8 mouse cellular contexts compared by ENCODE assay signal in the genomic region with DNA sequence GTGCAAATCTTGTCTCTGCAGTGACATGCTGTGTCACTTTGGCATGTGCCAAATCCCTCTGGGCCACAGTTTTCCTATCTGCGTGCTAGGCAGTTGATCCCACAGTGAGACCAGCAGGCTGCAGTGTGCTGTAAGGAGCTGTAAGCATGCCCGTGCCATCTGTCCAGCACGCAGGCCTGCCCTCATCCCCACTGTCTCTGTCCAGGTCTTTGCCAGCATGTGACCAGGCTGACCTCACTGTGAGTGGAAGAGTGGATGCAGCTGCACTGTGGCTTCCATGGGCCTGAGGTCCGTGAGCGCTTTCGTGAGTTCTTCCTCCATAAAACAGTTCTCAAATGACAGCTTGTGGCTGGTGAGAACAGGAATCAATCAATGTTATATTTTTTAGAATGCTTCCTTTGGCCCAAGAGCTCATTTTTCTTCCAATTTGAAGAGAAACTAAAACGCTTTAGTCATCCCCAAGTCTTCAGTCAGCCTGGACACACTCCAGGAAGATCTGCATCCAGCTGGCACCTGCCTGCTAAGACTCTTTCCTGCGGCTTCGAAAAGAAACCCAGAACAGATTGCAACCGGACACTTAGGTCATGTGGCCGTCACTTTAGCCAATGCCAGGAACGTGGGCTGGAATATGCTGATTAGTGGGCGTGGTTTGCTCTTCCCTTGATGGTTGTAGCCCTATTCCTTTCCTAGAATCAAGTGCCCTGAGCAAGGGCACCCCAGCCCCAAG. TPM values are rescaled to one million over a fixed set of nuclear protein-coding genes. Genes with fewer than 3 reads are reported as not detected.
A peak's percentile ranks its signal among the peaks of the same experiment; 100 is the strongest.
DNase-seq lines count a peak whose midpoint lies in the region; ATAC-seq and TF ChIP-seq lines count a peak whose summit lies in the region.

No protein-coding gene starts in this region.

- H3K9ac ChIP-seq in forebrain, embryonic 11.5 days (ENCODE audit: low read length): peak overlapping the region; percentile 23; the same call in 1 of the 2 replicates
- peak overlapping the region; percentile 54 for H3K9ac ChIP-seq in heart, embryonic 13.5 days
- H3K9ac ChIP-seq in kidney, embryonic 16.5 days (replicated peaks; ENCODE audit: low read length): no peak overlapping the region
- H3K9ac ChIP-seq in limb, embryonic 15.5 days: no peak overlapping the region

- 0 out of 2 replicates have a peak overlapping the region, but pooled peaks have one; percentile 26 for H3K4me2 ChIP-seq in forebrain, embryonic 11.5 days (ENCODE audit: low read depth, low read length, severe bottlenecking)
- peak overlapping the region; percentile 64 for H3K4me2 ChIP-seq in heart, embryonic 13.5 days
- H3K4me2 ChIP-seq in kidney, embryonic 16.5 days (replicated peaks; ENCODE audit: low read depth, low read length): peak overlapping the region; percentile 42
- peak overlapping the region; percentile 34 for H3K4me2 ChIP-seq in limb, embryonic 15.5 days
- peak overlapping the region; percentile 75 for H3K4me2 ChIP-seq in myocyte (ENCODE audit: low read depth)

- 12% methylated on average over 13 of the region's 13 CpGs for WGBS in forebrain, embryonic 11.5 days
- WGBS in heart, embryonic 13.5 days: 15% methylated on average over 13 of the region's 13 CpGs
- 8% methylated on average over 13 of the region's 13 CpGs for WGBS in kidney, embryonic 16.5 days
- 10% methylated on average over 13 of the region's 13 CpGs for WGBS in limb, embryonic 15.5 days

- H3K79me2 ChIP-seq in C2C12 (ENCODE audit: control insufficient read depth, insufficient read depth) (no peaks in the 10 kb centered on the region), myocyte (ENCODE audit: control insufficient read depth, insufficient read depth) (no peaks in the 10 kb centered on the region)

- no peak overlapping the region for H3ac ChIP-seq in C2C12 (ENCODE audit: control insufficient read depth, insufficient read length, low read depth)
- no peak overlapping the region for H3ac ChIP-seq in myocyte (ENCODE audit: control insufficient read depth, insufficient read length)

- no peaks in the 10 kb centered on the region for H3K79me3 ChIP-seq in C2C12 (ENCODE audit: low read depth)

- H3K27ac ChIP-seq in forebrain, embryonic 11.5 days (ENCODE audit: low read depth, low read length): no peak overlapping the region
- H3K27ac ChIP-seq in heart, embryonic 13.5 days (replicated peaks): peak overlapping the region; percentile 48; the same call in 1 of the 2 replicates
- peak overlapping the region; percentile 72; the same call in 1 of the 2 replicates for H3K27ac ChIP-seq in kidney, embryonic 16.5 days (ENCODE audit: low read length)
- peak overlapping the region; percentile 68 for H3K27ac ChIP-seq in limb, embryonic 15.5 days

- DNase-seq in c-Kit-positive CD71-positive TER-119-negative erythroid progenitor cells, embryonic 14.5 days (ENCODE audit: low read depth): peak; percentile 6
- peak; percentile 78 for DNase-seq in forebrain, embryonic 11.5 days (ENCODE audit: low spot score)
- peak; percentile 58 to 81 for DNase-seq in urinary bladder, postnatal 36 days (ENCODE audit: low spot score in 2 of 2)

- peak; percentile 92 for ATAC-seq in forebrain, embryonic 11.5 days (replicated peaks; ENCODE audit: low FRiP score)
- peak; percentile 82 for ATAC-seq in heart, embryonic 13.5 days (ENCODE audit: extremely low read depth, insufficient number of reproducible peaks, low FRiP score, low TSS enrichment)
- ATAC-seq in kidney, embryonic 16.5 days (ENCODE audit: low FRiP score, low TSS enrichment): peak; percentile 90
- peak; percentile 84 for ATAC-seq in limb, embryonic 15.5 days (ENCODE audit: insufficient number of reproducible peaks, low FRiP score, low TSS enrichment, low read depth)

- H3K4me3 ChIP-seq in C2C12 (ENCODE audit: insufficient read depth, poor library complexity, severe bottlenecking): no peak overlapping the region
- no peak overlapping the region for H3K4me3 ChIP-seq in forebrain, embryonic 11.5 days (ENCODE audit: low read depth, low read length)
- peak overlapping the region; percentile 40 for H3K4me3 ChIP-seq in heart, embryonic 13.5 days
- peak overlapping the region; percentile 31 for H3K4me3 ChIP-seq in kidney, embryonic 16.5 days (ENCODE audit: low read length)
- peak overlapping the region; percentile 25 for H3K4me3 ChIP-seq in limb, embryonic 15.5 days
- no peak overlapping the region for H3K4me3 ChIP-seq in myocyte

- no peak for TF ChIP-seq POLR2A in myocyte (IDR thresholded peaks at IDR 0.05; ENCODE audit: insufficient read length, low read depth)

- no peaks in the 10 kb centered on the region for H3K9me3 ChIP-seq in forebrain, embryonic 11.5 days (ENCODE audit: control insufficient read depth, low read length)
- H3K9me3 ChIP-seq in heart, embryonic 13.5 days: no peaks in the 10 kb centered on the region
- no peaks in the 10 kb centered on the region for H3K9me3 ChIP-seq in kidney, embryonic 16.5 days (ENCODE audit: low read length)
- no peaks in the 10 kb centered on the region for H3K9me3 ChIP-seq in limb, embryonic 15.5 days

- no peaks in the 10 kb centered on the region for H3K27me3 ChIP-seq in C2C12 (ENCODE audit: control insufficient read depth, insufficient read depth, insufficient read length)
- H3K27me3 ChIP-seq in forebrain, embryonic 11.5 days (ENCODE audit: control insufficient read depth, insufficient read depth, low read length): no peaks in the 10 kb centered on the region
- H3K27me3 ChIP-seq in heart, embryonic 13.5 days (replicated peaks): no peaks in the 10 kb centered on the region; the same call in none of the 2 replicates
- H3K27me3 ChIP-seq in kidney, embryonic 16.5 days (ENCODE audit: insufficient read depth, low read length): peaks cover 5% of the 10 kb centered on the region; the same call in 1 of the 2 replicates
- peaks cover 3% of the 10 kb centered on the region; the same call in 1 of the 2 replicates for H3K27me3 ChIP-seq in limb, embryonic 15.5 days
- no peaks in the 10 kb centered on the region for H3K27me3 ChIP-seq in myocyte (ENCODE audit: control insufficient read depth, insufficient read depth, insufficient read length)

- H3K36me3 ChIP-seq in C2C12 (ENCODE audit: control insufficient read depth, insufficient read depth) (no peaks in the 10 kb centered on the region), myocyte (ENCODE audit: control insufficient read depth, insufficient read depth) (no peaks in the 10 kb centered on the region)
- no peaks in the 10 kb centered on the region for H3K36me3 ChIP-seq in forebrain, embryonic 11.5 days (ENCODE audit: control insufficient read depth, insufficient read depth, low read length)
- H3K36me3 ChIP-seq in heart, embryonic 13.5 days: no peaks in the 10 kb centered on the region
- H3K36me3 ChIP-seq in kidney, embryonic 16.5 days (ENCODE audit: insufficient read depth, low read length): no peaks in the 10 kb centered on the region
- no peaks in the 10 kb centered on the region for H3K36me3 ChIP-seq in limb, embryonic 15.5 days

- TF ChIP-seq CTCF in C2C12 (IDR thresholded peaks at IDR 0.05; ENCODE audit: control insufficient read depth, insufficient read depth, insufficient read length): no peak

- H3K4me1 ChIP-seq in forebrain, embryonic 11.5 days (replicated peaks; ENCODE audit: control insufficient read depth, insufficient read depth, low read length): peaks cover 7% of the 10 kb centered on the region
- peaks cover 9% of the 10 kb centered on the region for H3K4me1 ChIP-seq in heart, embryonic 13.5 days
- H3K4me1 ChIP-seq in kidney, embryonic 16.5 days (ENCODE audit: insufficient read depth, low read length): peaks cover 25% of the 10 kb centered on the region
- peaks cover 16% of the 10 kb centered on the region for H3K4me1 ChIP-seq in limb, embryonic 15.5 days

TF ChIP-seq in C2C12, 6 proteins besides CTCF, POLR2A, EP300 and RAD21:
- TF ChIP-seq MYOG (IDR thresholded peaks at IDR 0.05; ENCODE audit: control insufficient read depth, extremely low read depth, insufficient read length): no peak
- TF ChIP-seq MAX (IDR thresholded peaks at IDR 0.05): peak; percentile 21
- TF ChIP-seq USF1 (IDR thresholded peaks at IDR 0.05; ENCODE audit: low read depth): peak; percentile 98

TF ChIP-seq in myocyte, 11 proteins besides CTCF, POLR2A, EP300 and RAD21:
- TF ChIP-seq USF1 (IDR thresholded peaks at IDR 0.05; ENCODE audit: low read depth): peak; percentile 98
- TF ChIP-seq E2F4 (IDR thresholded peaks at IDR 0.05; ENCODE audit: insufficient read depth): no peak
- TF ChIP-seq MYOD1 (IDR thresholded peaks at IDR 0.05; ENCODE audit: control insufficient read depth in 1 of 3, insufficient read length in 2 of 3, low read depth in 2 of 3): peak in 2 of 3 experiments; percentile 41 to 58
- peak in 2 of 3 experiments; percentile 31 to 52 for TF ChIP-seq MYOG (IDR thresholded peaks at IDR 0.05; ENCODE audit: control insufficient read depth in 1 of 3, insufficient read depth in 1 of 3, insufficient read length in 2 of 3, low read depth in 2 of 3)
- no peak for TF ChIP-seq TCF3 (IDR thresholded peaks at IDR 0.05; ENCODE audit: insufficient read length, low read depth)
- no peak for TF ChIP-seq TCF12 (IDR thresholded peaks at IDR 0.05; ENCODE audit: insufficient read depth, poor library complexity, severe bottlenecking)
- no peak for TF ChIP-seq POLR2AphosphoS2 (IDR thresholded peaks at IDR 0.05; ENCODE audit: insufficient read length, low read depth)
- TF ChIP-seq CEBPB (IDR thresholded peaks at IDR 0.05; ENCODE audit: insufficient read depth, poor library complexity, severe bottlenecking): no peak
- no peak for TF ChIP-seq REST (IDR thresholded peaks at IDR 0.05; ENCODE audit: insufficient read depth, insufficient read length)
- no peak for TF ChIP-seq SRF (IDR thresholded peaks at IDR 0.05; ENCODE audit: control insufficient read depth, insufficient read length, low read depth)
- peak; percentile 17 for TF ChIP-seq MAX (IDR thresholded peaks at IDR 0.05; ENCODE audit: low read depth)

RNA-seq across cellular contexts. Expression of a gene that starts 46.1 kb away (rescaled TPM):
- polyA plus RNA-seq in C2C12 (2012; fragmentation: generic; extraction: Trizol) (29.1 TPM), myocyte (2012; fragmentation: generic; extraction: Trizol) (27.8 TPM)
- polyA plus RNA-seq in forebrain, embryonic 11.5 days (2014; fragmentation: Nextera tagmentation; extraction: Ambion mirVana): 61.6 and 62.9 TPM in 2 replicates
- 21.2 and 24.7 TPM in 2 replicates for polyA plus RNA-seq in heart, embryonic 13.5 days (2015; fragmentation: Nextera tagmentation; extraction: Ambion mirVana)
- polyA plus RNA-seq in kidney, embryonic 16.5 days (2015; fragmentation: Nextera tagmentation; extraction: Ambion mirVana): 39.1 and 44.0 TPM in 2 replicates
- polyA plus RNA-seq in limb, embryonic 15.5 days (2015; fragmentation: Nextera tagmentation; extraction: Ambion mirVana): 37.8 and 41.0 TPM in 2 replicates

Comparison
In these comparisons a context has a peak if more than half of its experiments do, and no peak if none do; other contexts are left out.
1. H3K4me3 ChIP-seq: peak in heart, embryonic 13.5 days (single experiment), kidney, embryonic 16.5 days (single experiment) and limb, embryonic 15.5 days (single experiment); none in C2C12 (single experiment), forebrain, embryonic 11.5 days (single experiment) and myocyte (single experiment).
2. DNase-seq: peak in every context shown above with its lines; median percentile 78 in forebrain, embryonic 11.5 days; 70 in urinary bladder, postnatal 36 days; 6 in c-Kit-positive CD71-positive TER-119-negative erythroid progenitor cells, embryonic 14.5 days.
3. H3K9ac ChIP-seq: peak in forebrain, embryonic 11.5 days (single experiment) and heart, embryonic 13.5 days (single experiment); none in kidney, embryonic 16.5 days (single experiment) and limb, embryonic 15.5 days (single experiment).
4. Peak in every context shown above with its lines, with median percentiles within 50 percentile points of each other: ATAC-seq and H3K4me2 ChIP-seq.